Mouse (Mus musculus) c-Kit-negative CD71-positive TER-119-positive erythroid progenitor cells, embryonic 14.5 days (primary cell): Measurements from ENCODE around the gene Ap4s1.

Source experiments
- DNase-seq: peaks from one replicate; pipeline ENCODE4 v3.0.0-alpha.2; 2013; ENCODE audit warnings: low read depth, low spot score

The Ap4s1 gene

GRCm38 (mm10) chr12:51703859-51704258, 13.0 kb downstream of the Ap4s1 start:
- no peak for DNase-seq

GRCm38 (mm10) chr12:51704572-51704971, 13.7 kb downstream of the Ap4s1 start:
- no peak for DNase-seq

- no peak for DNase-seq
Measured at GRCm38 (mm10) chr12:51705778-51706177, 14.9 kb downstream of the Ap4s1 start.

- DNase-seq = no peak
Measured at GRCm38 (mm10) chr12:51706673-51707235, 15.9 kb downstream of the Ap4s1 start.

GRCm38 (mm10) chr12:51708941-51709686, 18.3 kb downstream of the Ap4s1 start:
- no peak for DNase-seq

- no peak for DNase-seq
Measured at GRCm38 (mm10) chr12:51709741-51710140, 18.9 kb downstream of the Ap4s1 start.

GRCm38 (mm10) chr12:51710154-51710553, 19.3 kb downstream of the Ap4s1 start:
- DNase-seq = no peak

- DNase-seq = no peak
Measured at GRCm38 (mm10) chr12:51712685-51713084, 21.9 kb downstream of the Ap4s1 start.

GRCm38 (mm10) chr12:51718617-51719016, 27.8 kb downstream of the Ap4s1 start:
- no peak for DNase-seq

- no peak for DNase-seq
Measured at GRCm38 (mm10) chr12:51721836-51722235, 31.0 kb downstream of the Ap4s1 start.

GRCm38 (mm10) chr12:51729058-51729457, 38.2 kb downstream of the Ap4s1 start:
- DNase-seq = no peak

- DNase-seq = no peak
Measured at GRCm38 (mm10) chr12:51729827-51730226, 39.0 kb downstream of the Ap4s1 start.

- no peak for DNase-seq
Measured at GRCm38 (mm10) chr12:51734605-51735211, 43.9 kb downstream of the Ap4s1 start.

- no peak for DNase-seq
Measured at GRCm38 (mm10) chr12:51735840-51736271, 45.0 kb downstream of the Ap4s1 start.

- no peak for DNase-seq
Measured at GRCm38 (mm10) chr12:51736381-51736780, 45.5 kb downstream of the Ap4s1 start.

- DNase-seq = no peak
Measured at GRCm38 (mm10) chr12:51736807-51737206, 46.0 kb downstream of the Ap4s1 start.

GRCm38 (mm10) chr12:51741690-51742089, 50.9 kb downstream of the Ap4s1 start:
- peak; percentile 29 for DNase-seq

- DNase-seq = no peak
Measured at GRCm38 (mm10) chr12:51744957-51745356, 54.1 kb downstream of the Ap4s1 start.

- no peak for DNase-seq
Measured at GRCm38 (mm10) chr12:51747348-51747747, 56.5 kb downstream of the Ap4s1 start.

- DNase-seq = no peak
Measured at GRCm38 (mm10) chr12:51755938-51756598, 65.2 kb downstream of the Ap4s1 start.

GRCm38 (mm10) chr12:51756599-51756961, 65.7 kb downstream of the Ap4s1 start:
- no peak for DNase-seq

GRCm38 (mm10) chr12:51759374-51759773, 68.5 kb downstream of the Ap4s1 start:
- DNase-seq = no peak
